Mouse (Mus musculus): ENCODE measurements around the gene St8sia1.

St8sia1 gene

DNA sequence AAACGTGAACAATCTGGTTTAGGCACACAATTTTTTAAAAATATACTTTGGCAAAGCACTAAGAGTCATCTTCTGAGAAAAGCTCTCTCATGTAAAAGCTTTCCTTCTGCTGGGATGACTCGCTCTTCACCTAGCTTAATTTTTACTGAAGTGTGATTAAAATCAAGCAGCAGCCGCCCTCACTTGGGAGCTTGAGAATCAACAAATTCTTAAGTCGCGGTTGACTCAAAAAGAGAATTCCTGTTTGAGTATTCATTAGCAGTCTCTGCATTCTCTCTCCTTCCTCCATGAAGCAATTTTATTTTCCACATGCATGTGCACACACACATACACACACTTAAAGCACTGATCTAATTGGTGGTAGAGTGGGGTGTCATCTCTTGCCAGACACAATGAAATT lies 138.8 kb downstream of the St8sia1 start:
- no peak for DNase-seq (ENCODE audit: low spot score in 2 of 2)

DNA sequence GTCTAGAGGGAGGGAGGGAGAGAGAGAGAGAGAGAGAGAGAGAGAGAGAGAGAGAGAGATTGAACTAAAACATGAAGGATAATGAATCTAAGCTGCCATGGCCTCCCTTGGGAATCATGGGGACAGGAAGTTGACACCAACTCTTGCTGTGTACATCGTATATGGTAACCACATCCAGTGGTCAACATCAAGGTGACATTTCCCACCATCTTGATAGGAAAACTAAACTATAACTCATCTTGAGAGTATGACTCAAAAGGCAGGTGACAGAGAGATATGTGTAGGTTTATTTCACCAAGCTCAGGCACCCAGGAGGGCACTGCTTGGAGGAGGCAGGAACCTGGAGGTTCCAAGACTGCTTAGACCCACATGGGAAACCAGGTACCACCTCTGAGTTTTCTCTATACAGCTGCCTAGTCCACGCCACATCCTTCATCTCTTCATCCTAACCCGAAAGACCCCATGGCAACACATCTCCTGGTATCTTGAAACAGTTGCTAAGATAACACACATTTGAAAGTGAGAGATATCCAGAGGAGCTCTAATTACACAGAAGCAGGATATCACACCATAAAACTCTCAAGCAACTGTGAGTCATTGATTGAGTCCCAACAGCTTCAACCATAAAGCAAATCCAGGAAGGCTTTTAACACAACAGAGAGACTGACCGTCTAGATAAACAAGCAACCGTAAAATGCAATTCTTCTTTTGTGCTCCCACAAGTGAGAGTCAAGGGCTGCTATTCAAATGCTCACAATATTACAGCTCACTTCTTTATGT lies 141.1 kb downstream of the St8sia1 start:
- DNase-seq (ENCODE audit: low spot score in 2 of 2): no peak

DNA sequence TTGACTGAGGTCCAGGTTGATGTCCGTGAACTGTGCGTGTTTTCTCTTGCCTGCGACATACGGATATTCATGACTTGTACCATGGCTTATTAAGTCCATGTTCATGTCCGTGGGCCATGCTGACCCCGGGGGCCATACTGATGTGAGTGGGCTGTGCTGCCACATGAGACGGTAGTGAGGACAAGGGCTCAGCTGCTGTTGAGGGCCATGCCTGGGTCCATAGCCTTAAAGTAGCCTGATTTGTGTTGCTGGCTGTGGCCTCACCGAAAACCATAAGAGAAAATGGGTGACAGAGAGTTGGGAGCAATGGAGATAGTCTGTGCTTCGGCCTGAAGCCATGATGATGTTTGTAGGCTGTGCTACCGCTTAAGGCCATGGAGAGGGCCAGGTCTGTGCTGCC lies 145.9 kb downstream of the St8sia1 start:
- no peak for DNase-seq (ENCODE audit: low spot score in 2 of 2)

DNA sequence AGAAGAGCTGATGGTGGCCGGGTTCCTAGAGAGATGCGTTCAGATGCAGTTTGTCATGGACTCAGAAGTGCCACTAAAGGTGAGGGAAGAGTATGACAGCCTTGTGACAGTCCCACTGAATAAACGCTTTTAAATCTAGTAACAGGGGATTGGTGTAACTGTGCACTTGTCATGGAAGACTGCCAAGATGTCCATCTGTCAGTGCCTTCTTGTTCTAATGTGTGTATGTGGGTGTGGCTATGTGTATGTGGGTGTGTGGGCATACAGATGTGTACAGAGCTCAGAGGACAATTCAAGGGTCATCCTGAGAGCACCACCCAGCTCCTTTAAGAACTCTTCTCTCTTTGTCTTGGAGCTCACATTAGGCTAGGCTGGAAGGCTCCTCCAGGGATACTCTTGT lies 148.7 kb downstream of the St8sia1 start:
- DNase-seq (ENCODE audit: low spot score in 2 of 2): no peak

DNA sequence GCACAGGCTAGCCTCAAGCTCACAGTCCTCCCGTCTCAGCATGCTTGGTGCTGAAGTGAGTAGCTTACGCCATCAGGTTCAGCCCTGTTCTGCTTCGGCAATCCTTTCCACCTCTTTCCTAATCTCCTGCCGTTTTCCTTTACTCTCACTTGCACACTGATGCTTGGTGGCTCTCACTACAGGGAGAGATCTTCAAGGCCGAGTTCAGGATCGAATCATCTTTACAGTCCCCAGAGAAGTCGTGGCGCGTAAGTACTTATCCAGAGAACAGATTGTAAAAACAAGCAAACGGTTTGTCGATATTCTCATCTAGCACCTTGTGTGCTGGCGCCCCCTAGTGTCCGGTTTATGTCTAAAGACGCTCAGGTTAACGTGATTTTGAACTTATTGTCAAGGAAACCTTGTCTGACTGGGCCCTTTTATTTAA lies 149.7 kb downstream of the St8sia1 start:
- peak; percentile 5 to 63 for DNase-seq (ENCODE audit: low spot score in 2 of 2)

DNA sequence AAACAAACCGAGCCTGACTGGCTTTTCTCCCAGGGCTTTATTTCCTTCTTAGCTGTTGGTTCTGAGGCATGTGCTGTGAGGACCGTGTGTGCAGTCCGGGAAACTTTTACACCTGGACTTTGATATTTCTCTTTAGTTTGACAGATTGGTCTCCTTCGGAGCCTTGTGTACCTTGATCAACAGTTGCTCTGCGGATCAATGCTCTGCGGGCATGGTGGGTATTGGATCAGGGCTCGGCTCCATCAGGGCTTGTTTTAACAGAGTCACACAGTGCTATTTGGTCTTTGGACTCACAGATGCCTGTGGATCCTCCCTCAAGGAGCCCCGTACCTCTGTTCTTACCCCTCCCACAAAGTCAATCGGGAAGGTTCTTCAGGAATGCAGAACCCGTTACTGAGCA lies 150.2 kb downstream of the St8sia1 start:
- no peak for DNase-seq (ENCODE audit: low spot score in 2 of 2)

DNA sequence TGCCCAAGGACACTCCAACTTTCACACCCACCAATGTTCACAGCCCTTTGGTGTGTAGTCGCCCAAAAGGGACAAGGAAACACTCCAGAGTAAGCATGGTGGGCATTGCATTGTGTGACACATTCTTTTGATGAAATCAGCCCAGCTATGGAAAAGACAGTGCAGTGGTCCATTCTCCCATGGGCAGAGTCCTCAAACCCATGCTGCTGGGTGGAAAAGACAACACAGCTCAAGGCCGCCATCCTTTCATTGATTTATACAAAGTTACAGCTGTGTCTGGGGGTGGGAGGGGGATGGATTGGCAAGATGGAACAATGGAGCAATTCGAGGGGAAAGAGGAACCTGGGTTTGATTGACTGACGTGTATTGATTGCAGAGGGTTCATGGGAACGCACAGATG lies 151.3 kb downstream of the St8sia1 start:
- no peak for DNase-seq (ENCODE audit: low spot score in 2 of 2)

DNA sequence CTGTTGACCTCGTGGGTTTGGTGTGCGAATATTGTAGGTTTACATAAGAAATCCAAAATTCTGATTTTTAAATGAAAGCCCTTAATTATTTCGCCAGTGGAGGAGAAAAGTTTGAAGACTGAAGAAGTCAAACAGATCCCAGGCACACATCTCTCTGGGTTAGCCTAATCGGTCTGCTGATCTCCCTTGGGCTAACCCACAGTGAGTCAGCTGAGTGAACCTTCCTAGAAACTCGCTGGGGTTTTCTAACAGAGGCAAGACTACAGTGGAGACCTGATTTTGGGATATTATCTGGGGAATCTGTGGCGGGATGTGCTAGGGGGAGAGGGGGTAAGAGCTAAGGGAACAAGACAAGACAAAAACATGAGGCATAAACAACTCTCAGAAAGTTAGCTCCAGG lies 154.0 kb downstream of the St8sia1 start:
- no peak for DNase-seq (ENCODE audit: low spot score in 2 of 2)

DNA sequence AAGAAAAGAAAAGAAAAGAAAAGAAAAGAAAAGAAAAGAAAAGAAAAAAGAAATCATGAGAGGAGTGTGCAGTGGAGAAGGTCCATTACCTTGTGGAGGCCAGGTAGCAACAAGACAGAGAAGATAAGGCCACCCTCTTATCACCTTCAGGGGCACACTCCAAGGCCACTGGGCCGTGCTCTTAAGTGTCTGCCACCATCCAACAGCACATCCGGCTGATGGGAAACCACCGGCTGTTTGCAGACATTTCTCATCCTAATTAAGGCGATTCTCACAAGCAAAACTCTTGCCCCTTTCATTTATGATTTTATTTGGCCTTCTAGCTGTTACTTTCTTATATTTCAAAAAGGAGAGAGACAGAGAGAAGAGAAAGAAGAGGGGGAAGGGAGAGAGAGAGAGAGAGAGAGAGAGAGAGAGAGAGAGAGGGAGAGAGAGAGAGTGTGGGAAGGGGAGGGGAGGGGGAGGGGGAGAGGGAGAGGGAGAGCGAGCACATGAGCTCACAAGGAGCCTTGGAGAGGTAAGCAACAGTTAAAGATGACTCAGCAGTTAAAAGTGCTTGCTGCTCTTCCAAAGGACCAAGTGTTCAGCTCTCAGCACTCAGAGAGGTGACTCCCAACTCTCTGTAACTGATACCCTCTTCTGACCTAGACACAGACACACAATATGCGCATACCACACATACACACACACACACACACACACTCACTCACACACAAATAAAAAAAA lies 154.7 kb downstream of the St8sia1 start:
- DNase-seq (ENCODE audit: low spot score in 2 of 2): no peak

DNA sequence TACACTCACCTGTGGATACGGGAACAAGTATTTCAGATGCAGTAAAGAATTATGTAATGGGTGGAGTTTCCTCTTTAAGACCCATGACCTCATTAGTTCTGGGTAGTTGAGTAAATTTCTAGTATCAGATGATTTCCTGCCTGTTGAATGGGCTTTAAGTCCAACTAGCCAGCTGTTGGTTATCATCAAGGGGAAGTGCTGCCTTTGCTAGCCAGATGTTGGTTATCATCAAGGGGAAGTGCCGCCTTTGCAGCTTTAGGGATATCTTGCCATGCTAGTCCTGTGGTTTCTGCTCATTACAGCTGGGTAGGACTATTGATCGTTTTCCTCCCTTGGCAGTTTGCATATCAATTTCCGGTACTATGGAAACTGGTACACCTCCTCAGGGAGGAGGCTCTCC lies 157.9 kb downstream of the St8sia1 start:
- peak in 1 of 2 experiments; percentile 5 for DNase-seq (ENCODE audit: low spot score in 2 of 2)

DNA sequence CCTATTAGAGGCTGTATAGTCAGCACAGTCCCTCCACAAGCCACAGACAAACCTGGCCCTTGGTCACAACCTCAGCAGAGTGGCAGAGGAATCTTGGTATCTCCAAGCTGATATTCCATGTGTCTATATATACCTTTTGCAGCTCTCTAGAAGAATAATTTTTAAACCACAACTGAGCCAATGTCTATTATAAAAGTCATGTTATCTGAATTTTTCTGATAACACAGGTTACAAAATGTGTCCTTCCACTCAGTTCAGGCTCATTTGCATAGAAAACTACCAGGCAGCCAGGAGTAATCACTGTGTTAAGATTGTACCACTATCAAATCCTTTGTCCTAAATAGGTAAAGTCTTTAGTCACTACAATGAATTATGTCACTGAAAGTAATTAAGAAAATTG lies 159.8 kb downstream of the St8sia1 start, which contains the start of gene Sult6b2:
TSS of gene Sult6b2 (minus strand) at position 101 of the 400 bp plus-strand sequence.
- DNase-seq (ENCODE audit: low spot score in 2 of 2): no peak

DNA sequence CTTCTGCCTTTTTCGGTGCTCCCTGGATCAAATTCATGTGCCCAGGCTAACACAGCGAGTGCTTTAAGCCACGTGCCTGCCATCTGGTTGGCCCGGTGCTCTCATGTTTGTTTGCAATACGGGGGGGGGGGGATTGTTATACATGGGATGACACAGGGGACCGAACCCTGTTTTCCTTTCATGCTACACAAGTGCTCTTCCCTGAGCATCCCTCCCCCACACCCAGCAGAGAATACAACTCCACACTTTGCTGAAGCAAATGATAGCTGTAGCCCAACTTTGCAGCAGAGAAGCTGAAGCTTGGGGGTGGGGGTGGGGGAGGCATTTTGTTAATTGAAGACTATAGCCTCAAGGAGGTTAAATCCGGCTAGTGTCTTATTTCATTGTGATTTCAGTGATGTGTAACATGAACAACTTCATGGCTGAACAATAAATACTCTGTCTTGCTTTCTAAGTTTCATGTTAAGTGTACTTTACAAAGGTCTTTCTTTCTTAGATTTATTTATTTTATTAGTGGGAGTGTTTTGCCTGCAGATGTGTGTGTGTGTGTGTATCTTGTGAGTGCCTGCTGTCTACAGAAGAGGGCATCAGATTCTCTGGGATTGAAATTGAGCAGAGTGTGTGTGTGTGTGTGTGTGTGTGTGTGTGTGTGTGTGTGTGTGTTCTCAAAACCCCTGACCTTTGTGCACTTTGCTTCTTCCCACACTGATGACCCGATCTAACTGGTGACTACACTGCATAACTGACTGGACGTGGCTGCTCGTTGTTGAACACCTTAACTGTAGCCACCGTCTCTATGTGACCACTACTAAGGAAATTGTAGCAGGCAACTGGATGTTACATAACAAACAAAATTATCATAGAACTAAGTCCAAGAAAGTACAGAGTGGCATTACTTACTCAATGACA lies 161.4 kb downstream of the St8sia1 start:
- DNase-seq (ENCODE audit: low spot score in 2 of 2): no peak

DNA sequence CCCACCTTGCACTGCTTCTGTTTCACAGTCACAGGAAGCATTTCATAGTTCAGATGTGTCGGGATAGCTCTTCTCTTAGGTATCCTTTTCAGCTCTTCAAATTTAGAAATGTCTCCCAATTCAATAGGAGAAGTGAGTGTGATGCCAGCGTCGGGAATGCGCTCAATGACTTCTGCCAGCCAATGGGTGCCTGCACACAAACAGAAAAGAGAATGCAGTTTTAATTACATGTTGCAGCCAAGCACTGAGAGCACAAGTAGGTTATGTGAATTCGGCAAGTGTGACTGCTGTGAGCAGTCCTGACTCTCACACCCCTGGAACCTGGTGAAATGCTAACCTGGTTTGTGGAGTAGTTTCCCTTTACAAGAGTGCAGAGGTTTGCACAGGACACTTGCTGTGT lies 162.6 kb downstream of the St8sia1 start:
- no peak for DNase-seq (ENCODE audit: low spot score in 2 of 2)

DNA sequence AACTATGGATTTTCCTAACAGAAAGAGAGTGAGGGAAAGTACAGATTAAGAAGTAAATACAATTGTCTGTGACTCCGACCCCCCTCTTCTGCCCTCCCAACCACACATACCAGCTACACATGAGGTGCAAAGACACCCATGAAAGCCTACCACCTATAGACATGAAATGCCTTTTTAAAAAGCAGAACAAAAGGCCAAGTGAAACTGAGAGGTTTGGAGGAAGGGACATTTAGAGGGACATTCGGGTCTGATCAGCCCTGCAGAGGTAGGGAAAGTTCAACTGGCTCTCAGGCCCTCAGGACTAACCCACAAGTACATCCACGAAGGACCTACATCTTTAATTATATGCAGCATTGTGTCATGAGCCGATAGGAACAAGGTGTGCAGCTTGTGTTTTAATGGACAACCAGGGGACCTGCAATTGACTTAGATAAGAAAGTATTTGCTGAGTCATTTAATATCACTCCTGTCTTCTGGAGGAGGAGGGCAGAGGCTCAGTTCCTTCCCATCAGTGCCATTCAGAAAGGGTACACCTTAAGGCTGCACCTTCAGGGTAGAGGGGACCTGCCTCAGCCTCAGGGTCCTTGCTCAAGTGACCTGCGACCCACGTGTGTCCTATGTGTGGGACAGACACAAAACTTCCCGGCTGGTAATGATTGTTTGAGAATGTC lies 164.4 kb downstream of the St8sia1 start:
- no peak for DNase-seq (ENCODE audit: low spot score in 2 of 2)

DNA sequence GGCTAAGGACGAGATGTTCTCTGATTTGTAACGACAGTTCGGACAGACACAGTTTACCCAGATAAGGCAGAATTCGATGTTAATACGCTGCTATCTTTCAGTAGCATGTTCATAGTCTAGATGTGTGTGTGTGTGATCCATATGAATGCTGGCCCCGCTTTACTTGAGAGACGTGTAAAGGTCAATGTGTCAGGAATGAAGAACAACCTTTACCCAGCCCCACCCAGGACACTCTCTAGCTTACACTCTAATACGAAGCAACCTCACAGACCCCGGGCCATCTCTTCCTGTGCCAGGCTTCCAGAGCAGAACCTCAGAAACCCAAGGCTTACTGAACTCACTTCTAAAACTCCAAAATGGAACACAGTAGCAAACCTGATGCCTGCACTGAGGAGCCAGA lies 165.4 kb downstream of the St8sia1 start:
- DNase-seq (ENCODE audit: low spot score in 2 of 2): no peak

DNA sequence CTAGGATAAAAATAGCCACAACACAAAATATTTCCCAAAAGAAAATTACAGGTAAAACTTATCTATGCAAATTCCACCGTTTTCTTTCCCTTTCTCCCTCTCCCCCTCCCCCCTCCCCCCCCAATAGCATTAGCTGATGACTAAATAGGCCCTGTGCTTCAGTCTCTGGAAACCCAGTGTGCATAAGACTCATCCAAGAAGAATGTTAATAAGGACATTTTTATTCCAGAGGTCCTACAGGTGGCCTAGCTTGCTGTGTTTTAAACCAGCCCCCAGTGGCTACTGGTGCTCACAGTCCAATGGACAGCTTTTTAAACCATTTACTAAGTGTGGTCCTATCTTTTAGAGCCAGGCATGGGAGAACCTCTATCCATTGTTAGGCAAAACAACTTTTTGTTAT lies 166.3 kb downstream of the St8sia1 start:
- no peak for DNase-seq (ENCODE audit: low spot score in 2 of 2)

DNA sequence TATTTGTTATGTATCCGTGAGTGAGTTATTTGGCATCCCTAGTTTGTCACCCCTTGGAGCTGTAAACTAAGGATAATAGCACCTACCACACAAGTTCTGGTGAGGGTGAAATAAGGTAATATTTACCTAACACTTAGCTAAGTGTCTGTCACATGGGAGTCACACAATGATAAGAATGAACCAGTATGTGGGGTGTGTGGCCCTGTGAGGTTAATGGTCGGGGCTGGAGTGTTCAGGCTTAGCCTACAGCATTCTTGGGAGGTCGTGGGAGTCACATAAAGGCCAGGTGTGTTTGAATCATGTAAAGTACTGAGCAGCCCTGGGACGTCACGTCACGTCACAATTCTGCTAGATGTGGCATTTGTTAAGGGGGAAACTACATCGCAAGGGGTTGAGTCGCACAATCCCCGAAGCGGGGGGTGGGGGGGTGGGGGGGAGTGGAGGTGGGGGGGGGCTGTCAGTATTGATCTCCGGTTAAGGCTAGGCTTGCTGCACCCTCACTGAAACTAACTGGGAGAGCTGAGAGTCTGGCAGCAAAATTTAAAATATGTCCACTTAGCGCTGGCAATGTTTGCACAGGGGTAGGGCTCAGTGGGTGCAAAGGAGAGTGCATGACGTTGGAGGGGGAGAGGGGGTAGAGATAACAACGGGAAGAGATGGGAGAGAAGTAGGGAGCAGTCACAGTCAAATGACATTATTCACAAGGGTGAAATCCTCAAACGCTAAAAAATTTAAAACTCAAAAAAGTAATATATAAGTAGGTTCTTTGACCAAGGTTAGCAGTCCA lies 168.4 kb downstream of the St8sia1 start:
- DNase-seq (ENCODE audit: low spot score in 2 of 2): no peak

DNA sequence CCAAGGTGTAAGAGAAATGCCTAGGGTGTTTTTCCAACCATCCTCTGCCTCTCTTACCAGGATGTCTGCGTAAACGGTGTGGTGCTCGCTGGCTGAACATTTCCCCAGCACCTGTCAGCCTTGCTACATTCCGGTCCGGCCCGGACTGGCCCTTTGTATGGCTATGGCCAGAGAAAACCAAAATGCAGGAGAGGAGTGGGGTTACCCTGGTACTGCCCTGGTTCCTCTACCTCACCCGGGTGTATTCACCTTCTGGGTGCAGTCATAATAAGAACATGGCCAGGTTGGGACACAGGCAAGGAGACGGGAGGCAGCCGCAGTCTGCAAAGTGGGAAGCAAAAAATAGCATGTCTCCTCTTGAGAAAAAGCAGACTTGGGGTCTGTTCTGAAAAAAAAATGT lies 169.2 kb downstream of the St8sia1 start:
- no peak for DNase-seq (ENCODE audit: low spot score in 2 of 2)

DNA sequence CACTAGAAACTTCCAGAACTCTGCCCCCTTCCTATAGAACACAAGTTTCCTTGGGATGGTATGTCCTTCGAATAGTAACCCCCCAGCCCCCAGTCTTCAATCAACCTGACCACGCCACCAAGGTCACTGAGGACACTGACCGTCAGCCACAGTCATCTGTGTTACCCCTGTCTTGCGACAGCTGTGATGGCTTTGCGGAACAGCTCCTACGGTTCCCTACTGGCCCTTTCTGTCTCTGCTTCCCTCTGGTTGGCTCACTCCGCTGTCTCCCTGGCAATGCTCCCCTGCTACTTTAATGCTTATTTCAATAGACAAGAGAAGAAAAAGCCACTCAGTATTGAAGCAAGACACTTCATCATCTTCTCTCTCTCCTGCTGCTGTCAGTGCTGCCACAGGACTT lies 170.8 kb downstream of the St8sia1 start:
- DNase-seq (ENCODE audit: low spot score in 2 of 2): no peak

DNA sequence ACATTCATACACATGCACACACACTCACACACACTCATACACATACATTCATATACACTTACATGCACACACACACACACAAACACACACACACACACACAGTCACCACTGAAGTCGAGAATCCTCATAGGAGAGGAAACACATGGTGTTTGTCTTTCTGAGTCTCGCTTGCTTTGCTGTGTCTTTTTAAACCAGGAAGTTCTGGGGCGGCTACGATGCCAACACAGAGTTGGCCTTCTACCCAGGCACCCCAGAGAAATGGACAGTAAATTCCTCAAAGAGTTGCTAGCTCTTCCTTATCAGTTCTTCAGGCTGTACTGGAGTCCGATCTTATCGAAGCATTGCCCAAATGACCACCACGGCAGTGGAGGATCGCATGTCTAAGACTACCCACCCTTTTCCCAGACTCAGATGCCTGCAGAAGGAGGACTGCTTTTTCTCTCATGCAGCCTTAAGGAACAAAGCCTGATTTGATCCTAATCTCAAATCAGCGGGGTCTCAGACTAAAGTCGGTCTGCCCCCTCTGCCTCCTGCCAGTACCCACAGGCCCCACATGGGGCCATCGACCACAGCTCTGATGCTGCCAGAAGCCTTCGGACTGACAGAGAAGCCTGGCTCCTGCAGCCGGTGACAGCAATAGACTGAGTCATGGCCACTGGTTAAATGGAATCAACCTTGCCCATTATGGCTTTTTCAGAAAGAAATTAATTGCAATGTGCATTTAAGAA lies 171.8 kb downstream of the St8sia1 start:
- DNase-seq (ENCODE audit: low spot score in 2 of 2): no peak

All from heart, adult 9 months (tissue).